Mouse (Mus musculus): ENCODE results near the gene Cldn10.

GRCm38 (mm10) chr14:118827283-118827904 lies 39.7 kb downstream of the Cldn10 start:
- no peak for TF ChIP-seq CTCF (IDR thresholded peaks at IDR 0.05; ENCODE audit: control insufficient read depth, insufficient read depth, insufficient replicate concordance, low read depth, low read length)
- no peak for TF ChIP-seq POLR2A (IDR thresholded peaks at IDR 0.05; ENCODE audit: control insufficient read depth, low read depth, low read length)
